21 mouse cellular contexts compared by ENCODE assay signal in genomic region chr6:117180303-117180702, GRCm38 (mm10).
"Had no signal": no experiment of that assay in that cellular context is flagged by ENCODE, and none has a peak within 500 bp of the region (broad histone marks: within the 10 kb centered on the region; RNA-seq: fewer than 3 reads in every experiment).

No protein-coding gene starts in this region.

- H3K4me1 ChIP-seq: intestine, embryonic 15.5 days; limb, embryonic 15.5 days; lung, embryonic 15.5 days; midbrain, embryonic 15.5 days; stomach, embryonic 15.5 days had no signal

- H3K9me3 ChIP-seq: intestine, embryonic 15.5 days; limb, embryonic 12.5 days; limb, embryonic 15.5 days; lung, embryonic 15.5 days; midbrain, embryonic 15.5 days; neural tube, embryonic 13.5 days; stomach, embryonic 15.5 days had no signal

- H3K27me3 ChIP-seq: intestine, embryonic 15.5 days; limb, embryonic 15.5 days; lung, embryonic 15.5 days; stomach, embryonic 15.5 days had no signal

- H3K4me3 ChIP-seq: intestine, embryonic 15.5 days; limb, embryonic 12.5 days; limb, embryonic 15.5 days; lung, embryonic 15.5 days; midbrain, embryonic 15.5 days; myocyte; neural tube, embryonic 13.5 days; stomach, embryonic 15.5 days had no signal

- H3K9ac ChIP-seq: intestine, embryonic 15.5 days; limb, embryonic 12.5 days; limb, embryonic 15.5 days; liver, embryonic 14.5 days; lung, embryonic 15.5 days; midbrain, embryonic 15.5 days; neural tube, embryonic 13.5 days; stomach, embryonic 15.5 days had no signal

- ATAC-seq: intestine, embryonic 15.5 days; midbrain, embryonic 15.5 days had no signal

- H3K4me2 ChIP-seq: intestine, embryonic 15.5 days; limb, embryonic 12.5 days; limb, embryonic 15.5 days; lung, embryonic 15.5 days; midbrain, embryonic 15.5 days; neural tube, embryonic 13.5 days; stomach, embryonic 15.5 days had no signal

- DNase-seq: kidney, adult 11 months; kidney, adult 8-10 months; kidney, postnatal 14 days; kidney, postnatal 4 days; left cerebral cortex, postnatal 4 days; lung, adult 18-20 months; lung, postnatal 10 days; lung, postnatal 4 days; retina, postnatal 1 day; right cerebral cortex, postnatal 25 days; spleen, adult 18-20 months; thymus, postnatal 25 days had no signal

- H3K27ac ChIP-seq: intestine, embryonic 15.5 days; limb, embryonic 12.5 days; limb, embryonic 15.5 days; liver, embryonic 14.5 days; lung, embryonic 15.5 days; midbrain, embryonic 15.5 days; neural tube, embryonic 13.5 days; stomach, embryonic 15.5 days had no signal

- H3K36me3 ChIP-seq: intestine, embryonic 15.5 days; lung, embryonic 15.5 days; midbrain, embryonic 15.5 days; neural tube, embryonic 13.5 days; stomach, embryonic 15.5 days had no signal
